Mouse (Mus musculus): ENCODE data around the gene Agpat1. TPM values are rescaled to one million over a fixed set of nuclear protein-coding genes. Genes with fewer than 3 reads are reported as not detected.
A peak's percentile ranks its signal among the peaks of the same experiment; 100 is the strongest.

Agpat1 gene
- total and polyA plus RNA-seq, 3 experiments: 11.2 to 47.4 (median 44.4) TPM

- TF ChIP-seq ZMIZ1 (IDR thresholded peaks at IDR 0.05; ENCODE audit: low read depth, low read length) (0 out of 2 replicates have a peak, but pooled peaks have one; percentile 14), PAX5 (IDR thresholded peaks at IDR 0.05; ENCODE audit: low read length) (no peak), CTCF (conservative IDR thresholded peaks at IDR 0.05 in 1 of 2, IDR thresholded peaks at IDR 0.05 in 1 of 2; ENCODE audit: low read depth in 2 of 2, low read length in 2 of 2) (no peak), HCFC1 (IDR thresholded peaks at IDR 0.05; ENCODE audit: low read depth, low read length) (peak; percentile 88), USF2 (conservative IDR thresholded peaks at IDR 0.05; ENCODE audit: low read depth, low read length) (no peak), CHD1 (IDR thresholded peaks at IDR 0.05; ENCODE audit: low read depth, low read length) (no peak), NELFE (IDR thresholded peaks at IDR 0.05; ENCODE audit: low read depth, low read length) (no peak), CHD2 (IDR thresholded peaks at IDR 0.05; ENCODE audit: low read length) (peak; percentile 59; the same call in 1 of the 2 replicates), MXI1 (IDR thresholded peaks at IDR 0.05; ENCODE audit: low read depth, low read length) (peak; percentile 97), USF1 (IDR thresholded peaks at IDR 0.05; ENCODE audit: low read depth, low read length) (no peak), RAD21 (IDR thresholded peaks at IDR 0.05; ENCODE audit: low read depth, low read length) (no peak), KAT2A (IDR thresholded peaks at IDR 0.05; ENCODE audit: insufficient replicate concordance, low read length) (peak; percentile 68; the same call in 1 of the 2 replicates), JUND (conservative IDR thresholded peaks at IDR 0.05; ENCODE audit: low read depth, low read length) (no peak; the same call in 1 of the 2 replicates), POLR2AphosphoS2 (IDR thresholded peaks at IDR 0.05; ENCODE audit: low read depth, low read length) (no peak), MEF2A (IDR thresholded peaks at IDR 0.05; ENCODE audit: borderline replicate concordance, low read depth, low read length) (peak; percentile 61; the same call in 1 of the 2 replicates), EP300 (IDR thresholded peaks at IDR 0.05; ENCODE audit: low read length) (no peak), RCOR1 (conservative IDR thresholded peaks at IDR 0.05; ENCODE audit: low read depth, low read length) (no peak), ZKSCAN1 (IDR thresholded peaks at IDR 0.05; ENCODE audit: borderline replicate concordance, low read depth, low read length) (no peak), MAFK (IDR thresholded peaks at IDR 0.05; ENCODE audit: insufficient replicate concordance, low read length) (no peak)
Measured at GRCm38 (mm10) chr17:34644608-34645007, 40.5 kb downstream of the Agpat1 start, which contains the start of gene Fkbpl (continued).

GRCm38 (mm10) chr17:34645256-34645829 is 41.3 kb downstream of the Agpat1 start:
- dilution Hi-C loops (cut with MboI; ENCODE audit: extremely low pct_ligation_motif_present, extremely low pct_unique_long_range_greater_than_20kb, low sequenced_read_pairs) (no loop called here), in situ Hi-C loops (cut with MboI; ENCODE audit: low pct_ligation_motif_present, low pct_unique_long_range_greater_than_20kb, low sequenced_read_pairs) (no loop called here)
- peaks cover 35% of the 10 kb centered on the region for H3K27me3 ChIP-seq (replicated peaks)
- no peaks in the 10 kb centered on the region for H3K9me3 ChIP-seq (replicated peaks; ENCODE audit: low read length)
- H3K27ac ChIP-seq (ENCODE audit: insufficient read depth, low read depth): no peak overlapping the region
- H3K9ac ChIP-seq (ENCODE audit: insufficient read depth, low read depth): peak overlapping the region; percentile 94; the same call in 1 of the 2 replicates
- DNase-seq (ENCODE audit: extremely low read depth): no peak
- peak overlapping the region; percentile 65 to 80 (median 76) for H3K4me3 ChIP-seq (replicated peaks in 1 of 3; ENCODE audit: low read depth in 2 of 3, low read length in 2 of 3, poor library complexity in 1 of 3)
- peak overlapping the region; percentile 86 for H3K4me2 ChIP-seq (ENCODE audit: insufficient read depth, low read depth, poor library complexity, severe bottlenecking)
- H3K36me3 ChIP-seq (replicated peaks in 1 of 2; ENCODE audit: control insufficient read depth in 1 of 2, insufficient read depth in 1 of 2, low read length in 1 of 2): peaks cover 9 to 29% of the 10 kb centered on the region in 2 experiments
- H3K4me1 ChIP-seq (ENCODE audit: control insufficient read depth in 1 of 2, insufficient read depth in 2 of 2): peaks cover 16 to 54% of the 10 kb centered on the region in 2 experiments
- H3K79me2 ChIP-seq (replicated peaks; ENCODE audit: control insufficient read depth, extremely low read depth, insufficient read depth, poor library complexity, severe bottlenecking): no peaks in the 10 kb centered on the region; the same call in 1 of the 2 replicates
- TF ChIP-seq ZMIZ1 (IDR thresholded peaks at IDR 0.05; ENCODE audit: low read depth, low read length): no peak
- no peak for TF ChIP-seq MAFK (IDR thresholded peaks at IDR 0.05; ENCODE audit: insufficient replicate concordance, low read length)
- TF ChIP-seq NRF1 (IDR thresholded peaks at IDR 0.05; ENCODE audit: low read depth, low read length): no peak
- TF ChIP-seq JUND (conservative IDR thresholded peaks at IDR 0.05; ENCODE audit: low read depth, low read length): no peak
- TF ChIP-seq IRF4 (IDR thresholded peaks at IDR 0.05; ENCODE audit: low read depth, low read length): no peak
- TF ChIP-seq CTCF (conservative IDR thresholded peaks at IDR 0.05 in 1 of 2, IDR thresholded peaks at IDR 0.05 in 1 of 2; ENCODE audit: low read depth in 2 of 2, low read length in 2 of 2): no peak
- TF ChIP-seq TCF12 (IDR thresholded peaks at IDR 0.05; ENCODE audit: low read depth, low read length): no peak
- no peak for TF ChIP-seq RAD21 (IDR thresholded peaks at IDR 0.05; ENCODE audit: low read depth, low read length)
- TF ChIP-seq POLR2AphosphoS2 (IDR thresholded peaks at IDR 0.05; ENCODE audit: low read depth, low read length): no peak
- TF ChIP-seq GABPA (IDR thresholded peaks at IDR 0.05; ENCODE audit: insufficient replicate concordance, low read depth, low read length): no peak
- TF ChIP-seq EP300 (IDR thresholded peaks at IDR 0.05; ENCODE audit: low read length): no peak
- no peak for TF ChIP-seq SMC3 (IDR thresholded peaks at IDR 0.05; ENCODE audit: low read depth, low read length)
- no peak for TF ChIP-seq USF1 (IDR thresholded peaks at IDR 0.05; ENCODE audit: low read depth, low read length)
- TF ChIP-seq MXI1 (IDR thresholded peaks at IDR 0.05; ENCODE audit: low read depth, low read length): no peak
- TF ChIP-seq ZC3H11A (IDR thresholded peaks at IDR 0.05; ENCODE audit: low read depth, low read length): no peak
- no peak for TF ChIP-seq ZNF384 (IDR thresholded peaks at IDR 0.05; ENCODE audit: low read depth, low read length)
- no peak for TF ChIP-seq HCFC1 (IDR thresholded peaks at IDR 0.05; ENCODE audit: low read depth, low read length)
- no peak for TF ChIP-seq MYC (IDR thresholded peaks at IDR 0.05; ENCODE audit: low read depth, low read length)
